Mouse (Mus musculus): ENCODE results near the gene Ppa1. TPM values are rescaled to one million over a fixed set of nuclear protein-coding genes. Genes with fewer than 3 reads are reported as not detected.
"Not testable (repeated sequence)": the region's sequence is repeated elsewhere in the genome, so short reads cannot be mapped to it uniquely, and the experiment has no call there.

Gene Ppa1
- polyA plus RNA-seq (2012; rRNA removed): 29.9 and 36.1 TPM in 2 replicates

DNA sequence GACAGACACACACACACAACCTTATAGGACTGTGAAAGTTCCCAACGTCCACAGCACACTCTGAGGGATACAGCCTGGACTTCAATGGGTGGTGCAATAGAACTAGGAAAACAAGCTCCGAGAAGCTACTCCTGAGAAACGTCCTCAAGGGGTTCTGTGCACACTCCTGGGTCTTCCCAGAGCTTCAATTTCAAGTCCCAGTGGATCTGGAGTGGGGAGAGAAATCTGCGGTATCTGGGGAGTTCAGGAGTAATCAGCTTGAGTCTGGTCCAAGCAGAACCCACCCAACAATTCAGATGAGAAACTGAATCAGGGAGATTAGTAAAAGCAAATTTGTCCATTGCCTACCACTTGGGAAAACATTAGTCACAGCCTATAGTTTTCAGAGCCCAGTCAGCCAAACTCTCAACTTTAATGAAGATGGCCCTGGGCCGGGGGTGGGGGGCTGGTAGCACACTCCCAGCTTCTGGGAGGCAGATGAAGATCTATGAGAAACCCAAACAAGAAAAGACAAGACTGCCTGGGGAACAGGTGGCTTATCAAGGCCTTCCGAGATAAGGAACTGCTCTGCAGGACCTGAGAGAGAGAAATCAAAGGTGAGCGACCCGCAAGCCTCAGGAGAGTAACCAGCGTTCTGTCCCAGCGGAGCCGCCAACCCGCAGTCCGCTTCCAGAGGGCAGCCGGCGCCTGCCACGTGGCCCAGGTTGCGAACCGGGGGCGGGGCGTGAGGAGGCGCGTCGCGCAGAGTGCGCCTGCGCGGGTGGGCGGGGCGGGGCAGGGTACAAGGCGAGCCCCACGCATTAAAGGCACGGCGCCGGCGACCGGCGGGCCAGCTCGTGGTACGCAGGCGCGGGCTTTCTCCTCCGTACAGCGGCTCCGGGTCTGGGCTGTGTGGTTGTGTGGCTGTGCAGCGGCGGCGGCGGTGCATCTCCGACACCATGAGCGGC is at the start of gene Ppa1:
Ppa1 (plus strand) TSS at position 763 of the 947 bp plus-strand sequence.
- H3K4me3 ChIP-seq (ENCODE audit: control insufficient read depth, insufficient read depth, low read length): peak within 1 kb of the TSS; percentile 89
- no peaks in the 10 kb centered on the region for H3K36me3 ChIP-seq (ENCODE audit: control insufficient read depth, insufficient read depth, low read length)
- H3K27me3 ChIP-seq (ENCODE audit: control insufficient read depth, insufficient read depth, low read length): no peaks in the 10 kb centered on the region
- H3K4me1 ChIP-seq (replicated peaks; ENCODE audit: control insufficient read depth, insufficient read depth, low read length): peaks cover 6% of the 10 kb centered on the region
- DNase-seq: peak; percentile 80
- TF ChIP-seq POLR2A (IDR thresholded peaks at IDR 0.05; ENCODE audit: control insufficient read depth, extremely low read depth, insufficient read depth, low read length, poor library complexity): peak; percentile 61; the same call in 1 of the 2 replicates
- 0 out of 2 replicates have a peak, but pooled peaks have one; percentile 9 for TF ChIP-seq CTCF (IDR thresholded peaks at IDR 0.05; ENCODE audit: borderline replicate concordance, control insufficient read depth, extremely low read depth, insufficient read depth, low read length, poor library complexity)
- WGBS: 5% methylated on average over 48 of the region's 50 CpGs
- no peak within 1 kb of the TSS for H3K27ac ChIP-seq (ENCODE audit: control insufficient read depth, insufficient read depth, low read length)

DNA sequence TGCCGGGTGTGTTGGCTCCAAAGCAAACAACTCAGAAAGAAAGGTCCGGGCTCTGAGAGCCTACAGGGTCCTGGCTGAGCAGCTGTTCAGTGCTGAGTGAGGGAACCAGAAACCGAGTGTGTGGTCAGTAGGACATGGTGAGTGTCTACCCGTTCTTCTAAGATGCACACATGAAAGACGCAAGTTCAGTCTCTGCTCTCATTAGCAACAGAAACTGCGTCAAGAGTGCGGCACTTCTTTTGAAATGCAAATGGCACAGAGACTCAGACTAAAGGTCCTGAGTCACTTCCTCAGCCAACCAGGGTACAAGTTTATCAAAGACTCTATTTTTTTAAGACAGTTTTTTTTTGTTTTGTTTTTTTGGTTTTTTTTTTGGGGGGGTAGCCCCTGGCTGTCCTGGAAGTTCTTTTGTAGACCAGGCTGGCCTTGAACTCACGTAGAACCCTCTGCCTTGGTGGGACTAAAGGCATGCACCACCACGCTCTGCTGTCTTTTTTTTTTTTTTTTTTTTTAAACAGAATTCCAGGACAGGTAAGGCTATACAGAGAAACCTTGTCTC is 48.7 kb upstream of the Ppa1 start:
- H3K27ac ChIP-seq (ENCODE audit: control insufficient read depth, insufficient read depth, low read length): no peak overlapping the region
- no peaks in the 10 kb centered on the region for H3K36me3 ChIP-seq (ENCODE audit: control insufficient read depth, insufficient read depth, low read length)
- whole genome bisulfite sequencing: 52% methylated on average over 9 of the region's 9 CpGs
- no peak overlapping the region for H3K4me3 ChIP-seq (ENCODE audit: control insufficient read depth, insufficient read depth, low read length)
- TF ChIP-seq POLR2A (IDR thresholded peaks at IDR 0.05; ENCODE audit: control insufficient read depth, extremely low read depth, insufficient read depth, low read length, poor library complexity): no peak
- no peak for DNase-seq
- H3K4me1 ChIP-seq (replicated peaks; ENCODE audit: control insufficient read depth, insufficient read depth, low read length): peaks cover 3% of the 10 kb centered on the region; the same call in 1 of the 2 replicates
- no peaks in the 10 kb centered on the region; the same call in 1 of the 2 replicates for H3K27me3 ChIP-seq (ENCODE audit: control insufficient read depth, insufficient read depth, low read length)

DNA sequence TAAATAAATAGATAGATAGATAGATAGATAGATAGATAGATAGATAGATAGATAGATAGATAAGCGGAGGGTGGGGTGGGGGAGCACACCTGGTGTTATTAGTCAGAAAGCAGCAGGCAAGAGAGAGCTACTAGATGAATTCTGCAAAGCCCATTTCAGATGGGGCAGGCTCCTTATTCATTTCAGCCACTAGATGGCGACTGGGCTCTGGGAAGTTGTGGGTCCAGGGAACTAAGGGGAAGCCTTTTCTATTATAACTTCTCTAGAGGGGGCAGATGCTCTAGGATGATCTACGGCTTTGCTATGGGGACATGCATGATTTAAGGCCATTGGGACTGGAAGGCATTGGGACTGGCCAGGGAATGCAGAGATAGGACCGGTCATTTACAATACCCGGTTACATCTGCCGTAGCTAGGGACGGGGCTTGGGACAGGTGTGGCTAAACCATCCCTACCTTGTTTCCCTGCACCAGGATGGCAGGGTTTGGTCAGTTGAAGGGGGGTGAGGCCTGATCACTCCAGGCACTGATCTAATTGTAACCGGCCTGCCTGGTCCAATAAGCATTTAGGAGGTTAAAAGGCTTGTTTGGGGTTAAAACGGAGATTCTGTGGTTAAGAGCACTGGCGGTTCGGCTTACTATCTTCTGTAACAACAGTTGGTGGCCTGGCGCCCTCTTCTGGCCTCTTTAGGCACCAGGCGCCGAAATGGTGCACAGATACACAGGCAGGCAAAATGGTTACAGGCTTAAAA is 45.9 kb upstream of the Ppa1 start:
- WGBS: 16% methylated on average over 14 of the region's 14 CpGs
- DNase-seq: peak; percentile 58
- H3K36me3 ChIP-seq (ENCODE audit: control insufficient read depth, insufficient read depth, low read length): no peaks in the 10 kb centered on the region
- H3K4me3 ChIP-seq (ENCODE audit: control insufficient read depth, insufficient read depth, low read length): no peak overlapping the region
- no peak; the same call in 1 of the 2 replicates for TF ChIP-seq CTCF (IDR thresholded peaks at IDR 0.05; ENCODE audit: borderline replicate concordance, control insufficient read depth, extremely low read depth, insufficient read depth, low read length, poor library complexity)
- TF ChIP-seq POLR2A (IDR thresholded peaks at IDR 0.05; ENCODE audit: control insufficient read depth, extremely low read depth, insufficient read depth, low read length, poor library complexity): no peak
- no peak overlapping the region for H3K27ac ChIP-seq (ENCODE audit: control insufficient read depth, insufficient read depth, low read length)
- no peaks in the 10 kb centered on the region for H3K27me3 ChIP-seq (ENCODE audit: control insufficient read depth, insufficient read depth, low read length)
- H3K4me1 ChIP-seq (replicated peaks; ENCODE audit: control insufficient read depth, insufficient read depth, low read length): peaks cover 3% of the 10 kb centered on the region; the same call in 1 of the 2 replicates

DNA sequence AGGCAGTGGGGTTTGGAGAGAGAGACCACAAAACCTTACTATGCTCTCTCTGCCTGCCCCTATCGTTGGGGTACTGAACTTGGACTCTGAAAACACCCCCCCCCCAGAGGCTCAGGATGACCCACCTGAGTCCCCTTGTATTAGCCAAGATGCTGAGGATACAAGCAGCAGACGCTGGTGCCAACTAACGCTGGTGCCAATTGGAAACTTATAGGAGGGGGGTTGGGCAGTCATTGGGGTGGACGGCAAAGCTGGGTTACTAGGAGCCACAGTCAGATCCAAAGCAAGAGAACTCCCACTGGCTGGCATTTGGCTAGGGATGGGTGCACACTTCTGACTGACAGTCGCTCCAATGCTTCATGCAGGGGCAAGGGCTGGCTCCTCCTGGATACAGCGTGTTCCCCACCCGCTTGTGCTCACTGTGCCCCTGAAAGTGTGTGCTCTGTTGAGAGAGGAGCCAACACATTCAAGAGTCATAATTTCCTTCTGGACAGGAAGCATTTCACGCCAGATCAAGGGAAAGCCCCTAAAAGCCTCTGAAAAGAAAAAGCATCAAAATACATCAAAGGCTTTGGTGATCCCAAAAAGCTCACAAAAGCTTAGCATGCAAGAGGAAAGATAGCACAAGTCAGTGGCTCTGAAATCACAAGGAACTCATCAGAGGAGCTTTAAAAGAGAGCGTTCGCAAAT is 43.8 kb upstream of the Ppa1 start:
- no peaks in the 10 kb centered on the region for H3K27me3 ChIP-seq (ENCODE audit: control insufficient read depth, insufficient read depth, low read length)

DNA sequence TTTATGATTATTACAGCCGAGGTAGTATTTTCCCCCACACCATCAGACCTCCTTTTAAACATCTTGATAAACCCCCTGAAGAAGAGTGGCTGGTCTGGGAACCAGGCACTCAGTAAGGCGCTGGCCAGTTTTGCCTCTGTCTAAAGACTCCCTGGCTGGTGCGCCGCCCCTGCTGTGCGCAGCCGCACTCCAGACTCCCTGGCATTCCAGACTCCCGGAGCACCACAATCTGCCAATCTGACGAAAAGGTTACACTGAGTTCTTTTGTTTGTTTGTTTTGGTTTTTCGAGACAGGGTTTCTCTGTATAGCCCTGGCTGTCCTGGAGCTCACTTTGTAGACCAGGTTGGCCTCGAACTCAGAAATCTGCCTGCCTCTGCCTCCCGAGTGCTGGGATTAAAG is 43.0 kb upstream of the Ppa1 start:
- H3K27me3 ChIP-seq (ENCODE audit: control insufficient read depth, insufficient read depth, low read length); DNase-seq; H3K27ac ChIP-seq (ENCODE audit: control insufficient read depth, insufficient read depth, low read length); H3K4me1 ChIP-seq (replicated peaks; ENCODE audit: control insufficient read depth, insufficient read depth, low read length); H3K4me3 ChIP-seq (ENCODE audit: control insufficient read depth, insufficient read depth, low read length); H3K36me3 ChIP-seq (ENCODE audit: control insufficient read depth, insufficient read depth, low read length): not testable (repeated sequence)
- 77% methylated on average over 11 of the region's 11 CpGs for WGBS

More for the DNA sequence above, 43.8 kb upstream of the Ppa1 start:
- DNase-seq: no peak
- Histone ChIP-seq H3K27ac (ENCODE audit: control insufficient read depth, insufficient read depth, low read length) (no peak overlapping the region), H3K4me1 (replicated peaks; ENCODE audit: control insufficient read depth, insufficient read depth, low read length) (peaks cover 3% of the 10 kb centered on the region; the same call in 1 of the 2 replicates), H3K4me3 (ENCODE audit: control insufficient read depth, insufficient read depth, low read length) (no peak overlapping the region), H3K36me3 (ENCODE audit: control insufficient read depth, insufficient read depth, low read length) (no peaks in the 10 kb centered on the region)
- no peak for TF ChIP-seq POLR2A (IDR thresholded peaks at IDR 0.05; ENCODE audit: control insufficient read depth, extremely low read depth, insufficient read depth, low read length, poor library complexity)
- no peak for TF ChIP-seq CTCF (IDR thresholded peaks at IDR 0.05; ENCODE audit: borderline replicate concordance, control insufficient read depth, extremely low read depth, insufficient read depth, low read length, poor library complexity)
- 77% methylated on average over 10 of the region's 10 CpGs for WGBS

DNA sequence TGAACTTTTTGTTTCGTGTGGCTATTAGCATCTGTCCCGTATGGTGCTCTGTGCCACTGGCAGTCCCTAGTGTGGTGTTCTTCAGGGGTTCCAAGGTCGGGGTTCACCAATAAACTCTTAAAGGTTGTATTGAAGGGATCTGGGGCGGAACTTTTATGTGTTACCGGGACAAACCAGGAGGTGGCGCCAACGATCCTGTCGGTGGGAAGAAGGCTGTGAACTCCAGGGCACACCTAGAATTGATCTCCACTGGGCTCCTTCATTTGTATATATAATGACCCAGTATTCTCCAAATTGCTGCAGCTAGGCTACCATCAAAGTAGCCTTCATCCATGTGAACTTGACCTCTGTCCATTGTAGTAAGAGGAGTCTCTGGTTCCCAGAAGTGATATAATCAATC is 42.5 kb upstream of the Ppa1 start:
- peak; percentile 58 for DNase-seq
- no peaks in the 10 kb centered on the region for H3K36me3 ChIP-seq (ENCODE audit: control insufficient read depth, insufficient read depth, low read length)
- no peaks in the 10 kb centered on the region for H3K27me3 ChIP-seq (ENCODE audit: control insufficient read depth, insufficient read depth, low read length)
- no peak overlapping the region for H3K27ac ChIP-seq (ENCODE audit: control insufficient read depth, insufficient read depth, low read length)
- peaks cover 3% of the 10 kb centered on the region; the same call in 1 of the 2 replicates for H3K4me1 ChIP-seq (replicated peaks; ENCODE audit: control insufficient read depth, insufficient read depth, low read length)
- H3K4me3 ChIP-seq (ENCODE audit: control insufficient read depth, insufficient read depth, low read length): no peak overlapping the region
- TF ChIP-seq CTCF (IDR thresholded peaks at IDR 0.05; ENCODE audit: borderline replicate concordance, control insufficient read depth, extremely low read depth, insufficient read depth, low read length, poor library complexity) (no peak), POLR2A (IDR thresholded peaks at IDR 0.05; ENCODE audit: control insufficient read depth, extremely low read depth, insufficient read depth, low read length, poor library complexity) (no peak)
- WGBS: 7% methylated on average over 8 of the region's 8 CpGs
